Mouse (Mus musculus) intestine, embryonic 15.5 days (tissue): Measurements from ENCODE around the gene Rpp25l. TPM values are rescaled to one million over a fixed set of nuclear protein-coding genes. Genes with fewer than 3 reads are reported as not detected.
"Not testable (repeated sequence)": the region's sequence is repeated elsewhere in the genome, so short reads cannot be mapped to it uniquely, and the experiment has no call there.

ENCODE experiments used
- ATAC-seq: fragments of 200-750 bp; cut with Nextera tagmentation; 2 replicates; pipeline ENCODE4 v1.8.0; 2017; ENCODE audit warnings: moderate TSS enrichment, moderate library complexity
- H3K27ac ChIP-seq: fragments of 300-500 bp; sonication (generic); 2 replicates; pipeline ENCODE4 v1.5.1; 2015; ENCODE audit warnings: mild to moderate bottlenecking, inconsistent platforms
- H3K27me3 ChIP-seq: fragments of 300-500 bp; sonication (generic); replicated peaks from 2 replicates; pipeline ENCODE4 v1.6.1; 2015; ENCODE audit warnings: inconsistent platforms
- H3K36me3 ChIP-seq: fragments of 300-500 bp; sonication (generic); 2 replicates; pipeline ENCODE4 v1.6.1; 2015; ENCODE audit warnings: inconsistent platforms
- H3K4me1 ChIP-seq: fragments of 300-500 bp; sonication (generic); replicated peaks from 2 replicates; pipeline ENCODE4 v1.6.1; 2015; ENCODE audit warnings: inconsistent platforms
- H3K4me2 ChIP-seq: fragments of 300-500 bp; sonication (generic); replicated peaks from 2 replicates; pipeline ENCODE4 v1.6.1; 2015; ENCODE audit warnings: mild to moderate bottlenecking, inconsistent platforms
- H3K4me3 ChIP-seq: fragments of 300-500 bp; sonication (generic); replicated peaks from 2 replicates; pipeline ENCODE4 v1.5.1; 2015; ENCODE audit warnings: inconsistent platforms
- H3K9ac ChIP-seq: fragments of 300-500 bp; sonication (generic); 2 replicates; pipeline ENCODE4 v1.6.1; 2015; ENCODE audit warnings: inconsistent platforms
- H3K9me3 ChIP-seq: fragments of 300-500 bp; sonication (generic); 2 replicates; pipeline ENCODE4 v1.6.1; 2016; ENCODE audit warnings: inconsistent platforms
- WGBS: fragments of 180-500 bp; shearing (Covaris S2); methylation state at CpG from one replicate; pipeline ENCODE4 v1.1.7; 2015; 5-methylcytosine and 5-hydroxymethylcytosine counted together
- polyA plus RNA-seq: library from polyadenylated mRNA; unstranded; fragments of >200 nt; fragmentation: Nextera tagmentation; extraction: Ambion mirVana; gene quantifications from 2 replicates; pipeline ENCODE4 v1.2.1, GENCODE M21; 2015

Rpp25l gene
- polyA plus RNA-seq, 1 experiment from 2014 or later: 58.8 TPM

GRCm38 (mm10) chr4:41685882-41686492, 27.3 kb downstream of the Rpp25l start:
- H3K4me3 ChIP-seq, ATAC-seq, H3K9me3 ChIP-seq, H3K9ac ChIP-seq, H3K27me3 ChIP-seq, H3K27ac ChIP-seq, H3K4me2 ChIP-seq, H3K36me3 ChIP-seq: not testable (repeated sequence)
- peaks cover 11% of the 10 kb centered on the region; the same call in 1 of the 2 replicates for H3K4me1 ChIP-seq
- 59% methylated on average over 10 of the region's 10 CpGs for WGBS

- H3K4me3 ChIP-seq, H3K36me3 ChIP-seq, H3K9me3 ChIP-seq, H3K4me2 ChIP-seq, H3K9ac ChIP-seq, H3K27ac ChIP-seq, H3K27me3 ChIP-seq: not testable (repeated sequence)
- ATAC-seq: peak; percentile 24; the same call in 1 of the 2 replicates
- peaks cover 16% of the 10 kb centered on the region; the same call in 1 of the 2 replicates for H3K4me1 ChIP-seq
- 2% methylated on average over 14 of the region's 14 CpGs for WGBS
Observed at GRCm38 (mm10) chr4:41684931-41685453, 28.3 kb downstream of the Rpp25l start.

- not testable (repeated sequence) for H3K9me3 ChIP-seq, H3K36me3 ChIP-seq, H3K27me3 ChIP-seq, H3K9ac ChIP-seq, H3K4me3 ChIP-seq
- H3K27ac ChIP-seq: 0 out of 2 replicates have a peak overlapping the region, but pooled peaks have one; percentile 36
- peak; percentile 32; the same call in 1 of the 2 replicates for ATAC-seq
- WGBS: 6% methylated on average over 21 of the region's 27 CpGs
- H3K4me1 ChIP-seq: peaks cover 22% of the 10 kb centered on the region; the same call in 1 of the 2 replicates
- peak overlapping the region; percentile 35; the same call in 1 of the 2 replicates for H3K4me2 ChIP-seq
Observed at GRCm38 (mm10) chr4:41684131-41684930, 29.0 kb downstream of the Rpp25l start.

- not testable (repeated sequence) for H3K9me3 ChIP-seq, H3K27me3 ChIP-seq, H3K27ac ChIP-seq, H3K4me3 ChIP-seq, H3K9ac ChIP-seq, H3K36me3 ChIP-seq
- Histone ChIP-seq H3K4me2 (peak overlapping the region; percentile 49), H3K4me1 (peaks cover 31% of the 10 kb centered on the region; the same call in 1 of the 2 replicates)
- 4% methylated on average over 9 of the region's 27 CpGs for WGBS
- peak; percentile 63 for ATAC-seq
Observed at GRCm38 (mm10) chr4:41683303-41683702, 30.0 kb downstream of the Rpp25l start.

- Histone ChIP-seq H3K9me3 (no peaks in the 10 kb centered on the region), H3K4me3 (no peak overlapping the region), H3K36me3 (no peaks in the 10 kb centered on the region), H3K4me1 (peaks cover 32% of the 10 kb centered on the region; the same call in 1 of the 2 replicates), H3K27ac (0 out of 2 replicates have a peak overlapping the region, but pooled peaks have one; percentile 37), H3K9ac (no peak overlapping the region; the same call in 1 of the 2 replicates), H3K27me3 (0 out of 2 replicates have a peak, but pooled peaks cover 5% of the 10 kb centered on the region), H3K4me2 (peak overlapping the region; percentile 3)
- no peak for ATAC-seq
- 27% methylated on average over 6 of the region's 6 CpGs for WGBS
Observed at GRCm38 (mm10) chr4:41682789-41683188, 30.5 kb downstream of the Rpp25l start.

DNA sequence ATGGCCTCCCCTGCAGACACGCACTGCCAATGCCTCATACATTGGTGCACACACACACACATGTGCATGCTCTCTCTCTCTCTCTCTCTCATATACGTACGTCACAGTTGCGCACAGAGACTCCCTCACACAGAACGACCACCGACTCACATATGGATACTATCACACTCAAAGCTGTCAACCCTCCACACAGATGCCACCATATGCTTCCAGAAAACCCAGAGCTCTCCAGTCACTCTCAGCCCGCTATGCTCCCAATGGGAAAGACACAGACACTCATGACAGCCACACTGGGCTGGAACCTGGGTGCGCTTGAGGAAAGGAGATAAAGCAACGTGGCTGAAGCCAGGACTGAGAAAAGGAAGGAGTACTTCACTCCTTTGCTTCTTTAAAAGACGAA, 31.4 kb downstream of the Rpp25l start:
- Histone ChIP-seq H3K4me1 (peaks cover 40% of the 10 kb centered on the region; the same call in 1 of the 2 replicates), H3K9ac (no peak overlapping the region), H3K4me3 (no peak overlapping the region), H3K9me3 (no peaks in the 10 kb centered on the region), H3K36me3 (no peaks in the 10 kb centered on the region), H3K27me3 (0 out of 2 replicates have a peak, but pooled peaks cover 5% of the 10 kb centered on the region), H3K4me2 (no peak overlapping the region), H3K27ac (no peak overlapping the region)
- no peak for ATAC-seq
- 60% methylated on average over 10 of the region's 10 CpGs for whole genome bisulfite sequencing

GRCm38 (mm10) chr4:41681176-41681575, 32.2 kb downstream of the Rpp25l start:
- peaks cover 48% of the 10 kb centered on the region for H3K4me1 ChIP-seq
- H3K9ac ChIP-seq: no peak overlapping the region
- no peak for ATAC-seq
- H3K36me3 ChIP-seq: no peaks in the 10 kb centered on the region
- H3K27ac ChIP-seq: no peak overlapping the region
- no peak overlapping the region for H3K4me2 ChIP-seq
- WGBS: 56% methylated on average over 4 of the region's 4 CpGs
- H3K4me3 ChIP-seq: no peak overlapping the region
- H3K27me3 ChIP-seq: 0 out of 2 replicates have a peak, but pooled peaks cover 5% of the 10 kb centered on the region
- no peaks in the 10 kb centered on the region for H3K9me3 ChIP-seq

- H3K4me1 ChIP-seq: peaks cover 51% of the 10 kb centered on the region
Observed at GRCm38 (mm10) chr4:41679291-41679690, 34.0 kb downstream of the Rpp25l start.

GRCm38 (mm10) chr4:41678863-41679262, 34.5 kb downstream of the Rpp25l start:
- H3K27ac ChIP-seq: 0 out of 2 replicates have a peak overlapping the region, but pooled peaks have one; percentile 11
- H3K9ac ChIP-seq: no peak overlapping the region
- H3K27me3 ChIP-seq: 0 out of 2 replicates have a peak, but pooled peaks cover 5% of the 10 kb centered on the region
- H3K4me1 ChIP-seq: peaks cover 50% of the 10 kb centered on the region
- no peak for ATAC-seq
- WGBS: 65% methylated on average over 6 of the region's 6 CpGs
- H3K4me3 ChIP-seq: no peak overlapping the region
- no peak overlapping the region for H3K4me2 ChIP-seq
- no peaks in the 10 kb centered on the region for H3K36me3 ChIP-seq
- H3K9me3 ChIP-seq: no peaks in the 10 kb centered on the region

More at GRCm38 (mm10) chr4:41679291-41679690, 34.0 kb downstream of the Rpp25l start:
- ATAC-seq: 0 out of 2 replicates have a peak, but pooled peaks have one; percentile 24
- H3K4me3 ChIP-seq: no peak overlapping the region
- H3K9ac ChIP-seq: no peak overlapping the region
- 0 out of 2 replicates have a peak, but pooled peaks cover 5% of the 10 kb centered on the region for H3K27me3 ChIP-seq
- H3K9me3 ChIP-seq: no peaks in the 10 kb centered on the region
- H3K27ac ChIP-seq: 0 out of 2 replicates have a peak overlapping the region, but pooled peaks have one; percentile 11
- no peaks in the 10 kb centered on the region for H3K36me3 ChIP-seq
- no peak overlapping the region for H3K4me2 ChIP-seq
- 35% methylated on average over 2 of the region's 2 CpGs for WGBS

DNA sequence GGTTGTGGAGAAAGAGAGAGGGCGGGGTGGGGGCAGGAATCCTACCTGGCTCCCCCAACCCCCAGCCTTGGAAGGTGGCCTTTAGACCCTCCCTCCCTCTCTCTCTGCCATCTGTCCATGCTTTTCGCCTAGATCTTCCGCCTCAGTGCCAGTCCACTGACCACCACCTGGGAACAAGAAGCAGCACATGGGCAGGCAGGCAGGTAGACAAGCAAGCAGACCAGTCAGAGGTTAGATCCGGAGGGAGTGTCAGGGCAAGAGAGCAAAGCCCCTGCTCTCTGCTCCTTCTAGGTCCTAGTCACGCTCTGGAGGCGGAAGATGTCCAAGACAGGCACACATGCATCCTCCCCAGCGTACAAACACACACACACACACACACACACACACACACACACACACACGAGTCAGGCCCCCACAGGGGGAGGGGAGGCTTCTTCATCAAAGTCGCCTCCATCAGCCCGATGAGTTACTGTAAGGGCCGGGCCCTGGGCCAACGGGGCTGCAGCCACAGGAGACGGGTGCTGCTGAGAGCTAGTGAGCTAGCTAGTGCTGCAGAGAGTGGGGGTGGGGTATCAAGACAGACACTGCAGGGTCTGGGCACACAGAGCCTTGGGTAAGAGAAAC, 36.2 kb downstream of the Rpp25l start:
- H3K4me2 ChIP-seq: no peak overlapping the region
- no peak overlapping the region for H3K4me3 ChIP-seq
- peak; percentile 52 for ATAC-seq
- 0 out of 2 replicates have a peak overlapping the region, but pooled peaks have one; percentile 27 for H3K27ac ChIP-seq
- no peak overlapping the region for H3K9ac ChIP-seq
- no peaks in the 10 kb centered on the region for H3K36me3 ChIP-seq
- WGBS: 43% methylated on average over 13 of the region's 13 CpGs
- no peaks in the 10 kb centered on the region for H3K9me3 ChIP-seq
- no peaks in the 10 kb centered on the region for H3K27me3 ChIP-seq
- peaks cover 49% of the 10 kb centered on the region for H3K4me1 ChIP-seq

GRCm38 (mm10) chr4:41676248-41677005, 36.9 kb downstream of the Rpp25l start:
- H3K9ac ChIP-seq: no peak overlapping the region; the same call in 1 of the 2 replicates
- H3K4me2 ChIP-seq: no peak overlapping the region
- no peak overlapping the region for H3K27ac ChIP-seq
- no peaks in the 10 kb centered on the region for H3K36me3 ChIP-seq
- H3K4me3 ChIP-seq: no peak overlapping the region
- ATAC-seq: no peak
- WGBS: 55% methylated on average over 17 of the region's 17 CpGs
- no peaks in the 10 kb centered on the region for H3K9me3 ChIP-seq
- H3K4me1 ChIP-seq: peaks cover 55% of the 10 kb centered on the region
- H3K27me3 ChIP-seq: no peaks in the 10 kb centered on the region
